Mouse (Mus musculus) gastrocnemius, postnatal 10 days (tissue): Measurements from ENCODE around the gene Igsf3. TPM values are rescaled to one million over a fixed set of nuclear protein-coding genes. Genes with fewer than 3 reads are reported as not detected.
A peak's percentile ranks its signal among the peaks of the same experiment; 100 is the strongest.

Experiments
- DNase-seq: peaks from one replicate; pipeline ENCODE4 v3.0.0; 2021; ENCODE audit warnings: mixed read lengths
- total RNA-seq, 2 experiments: library from RNA; stranded (reverse); gene quantifications; 2 replicates each; pipeline ENCODE4 v1.2.3; 2021

Igsf3 gene
- total RNA-seq, 2 experiments from 2014 or later = 15.6 to 20.5 TPM

GRCm38 (mm10) chr3:101502086-101502760 is 125.3 kb downstream of the Igsf3 start:
- no peak for DNase-seq

- peak; percentile 87 for DNase-seq
Measured at GRCm38 (mm10) chr3:101506179-101506578, 129.3 kb downstream of the Igsf3 start.

GRCm38 (mm10) chr3:101506970-101507702 is 130.3 kb downstream of the Igsf3 start:
- DNase-seq = no peak

GRCm38 (mm10) chr3:101507766-101508165 is 130.9 kb downstream of the Igsf3 start:
- DNase-seq = no peak

- no peak for DNase-seq
Measured at GRCm38 (mm10) chr3:101509707-101510544, 133.0 kb downstream of the Igsf3 start.

GRCm38 (mm10) chr3:101510632-101511031 is 133.7 kb downstream of the Igsf3 start:
- DNase-seq = no peak

Other genes with a start within 250 kb of the Igsf3 start
- under 1 TPM in 1 of 2 experiments, not detected in 1; 0.23 TPM for gene Cd2, start 89.1 kb upstream of the Igsf3 start, total RNA-seq
- 10 to 100 TPM; 71.2 to 86.4 TPM for gene Atp1a1, start 227.6 kb downstream of the Igsf3 start, total RNA-seq